Mouse (Mus musculus) heart, adult 2 months (tissue): ENCODE measurements around the gene Rb1.

ENCODE experiments used
- CTCF ChIP-seq: fragments of 200-600 bp; IDR thresholded peaks from 2 replicates; pipeline ENCODE4 v1.8.1; 2022; ENCODE audit warnings: antibody characterized with exemption, mild to moderate bottlenecking, moderate library complexity
- EP300 ChIP-seq: fragments of 200-500 bp; IDR thresholded peaks from 2 replicates; pipeline ENCODE4 v1.6.1; 2011; ENCODE audit warnings: low read depth, low read length, control low read depth; ENCODE audit not compliant: insufficient read depth
- POLR2A ChIP-seq: fragments of 200-500 bp; IDR thresholded peaks from 2 replicates; pipeline ENCODE4 v1.6.1; 2011; ENCODE audit warnings: mild to moderate bottlenecking, low read depth, low read length, control low read depth; ENCODE audit not compliant: insufficient read depth

- TF ChIP-seq CTCF = no peak
- no peak for TF ChIP-seq POLR2A
- TF ChIP-seq EP300 = no peak
These were observed 18.1 kb downstream of the Rb1 start for GRCm38 (mm10) chr14:73307490-73307889.
